Mouse (Mus musculus): ENCODE data around the gene Rmdn3. TPM values are rescaled to one million over a fixed set of nuclear protein-coding genes. Genes with fewer than 3 reads are reported as not detected.

The Rmdn3 gene
- total RNA-seq, 1 experiment = 72.9 TPM

DNA sequence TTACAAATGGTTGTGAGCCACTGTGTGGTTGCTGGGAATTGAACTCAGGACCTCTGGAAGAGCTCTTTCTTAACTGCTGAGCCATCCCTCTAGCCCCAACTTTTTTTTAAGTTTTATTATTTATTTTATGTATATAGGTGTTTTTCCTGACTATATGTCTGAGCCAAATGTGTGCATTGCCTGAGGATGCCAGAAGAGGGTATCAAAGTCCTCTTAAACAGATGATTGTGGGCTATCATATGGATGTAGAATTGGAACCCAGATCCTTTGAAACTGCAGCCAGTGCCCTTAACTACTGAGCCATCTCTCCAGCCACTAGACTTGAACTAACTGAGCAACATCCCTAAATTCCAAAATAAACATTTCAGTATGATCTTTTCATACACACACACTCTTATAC is 55.3 kb downstream of the Rmdn3 start:
- no peak overlapping the region for H3K27ac ChIP-seq (ENCODE audit: insufficient read depth, low read depth, low read length, poor library complexity, severe bottlenecking)
- H3K36me3 ChIP-seq (ENCODE audit: control insufficient read depth, insufficient read depth, low read length, poor library complexity, severe bottlenecking) = peaks cover 7% of the 10 kb centered on the region
- TF ChIP-seq ZC3H11A (IDR thresholded peaks at IDR 0.05; ENCODE audit: borderline replicate concordance, low read depth, low read length) (no peak), CHD2 (IDR thresholded peaks at IDR 0.05; ENCODE audit: low read depth, low read length) (no peak), ZNF384 (IDR thresholded peaks at IDR 0.05; ENCODE audit: low read depth, low read length) (no peak), MAFK (IDR thresholded peaks at IDR 0.05; ENCODE audit: insufficient read depth, low read depth, low read length) (no peak), HCFC1 (IDR thresholded peaks at IDR 0.05; ENCODE audit: borderline replicate concordance, insufficient read depth, low read length) (no peak)
- in situ Hi-C loops (cut with MboI; ENCODE audit: low sequenced_read_pairs in 2 of 2, unreplicated experiment in 2 of 2) = no loop called here
- H3K9ac ChIP-seq (ENCODE audit: insufficient read depth, low read depth, low read length, poor library complexity, severe bottlenecking) = no peak overlapping the region
- H3K9me3 ChIP-seq (ENCODE audit: control insufficient read depth, insufficient read depth, low read depth, low read length) = no peaks in the 10 kb centered on the region
- H3K4me1 ChIP-seq (ENCODE audit: control insufficient read depth in 2 of 2, insufficient read depth in 2 of 2, low read length in 2 of 2, poor library complexity in 1 of 2) = no peaks in the 10 kb centered on the region
- no peak for DNase-seq (ENCODE audit: low read depth, low spot score)
- H3K4me3 ChIP-seq (ENCODE audit: insufficient read depth in 1 of 2, low read depth in 1 of 2, low read length in 2 of 2, poor library complexity in 1 of 2, severe bottlenecking in 1 of 2) = no peak overlapping the region

Other genes starting within 250 kb of the Rmdn3 start
- gene Chst14, start 230.5 kb downstream of the Rmdn3 start, total RNA-seq (2012; rRNA removed) = 6.1 and 8.3 TPM in 2 replicates
- 5.2 and 6.3 TPM in 2 replicates for gene Ccdc32, start 127.6 kb downstream of the Rmdn3 start, total RNA-seq (2012; rRNA removed)
- 20.8 and 23.4 TPM in 2 replicates for gene Rpusd2, start 122.2 kb downstream of the Rmdn3 start, total RNA-seq (2012; rRNA removed)
- gene Knl1, start 109.9 kb downstream of the Rmdn3 start, total RNA-seq (2012; rRNA removed) = 25.5 and 31.4 TPM in 2 replicates
- gene Rad51, start 44.2 kb downstream of the Rmdn3 start, total RNA-seq (2012; rRNA removed) = 37.3 and 42.2 TPM in 2 replicates
- gene Gchfr, start 10.7 kb upstream of the Rmdn3 start, total RNA-seq (2012; rRNA removed) = 12.7 and 14.1 TPM in 2 replicates
- 0.37 and 0.45 TPM in 2 replicates for gene Gm14137, start 17.5 kb upstream of the Rmdn3 start, total RNA-seq (2012; rRNA removed)
- 15.7 and 19.8 TPM in 2 replicates for gene Zfyve19, start 51.6 kb upstream of the Rmdn3 start, total RNA-seq (2012; rRNA removed)
- 11.7 and 15.2 TPM in 2 replicates for gene Dnajc17, start 51.8 kb upstream of the Rmdn3 start, total RNA-seq (2012; rRNA removed)
- gene Ppp1r14d, start 72.9 kb upstream of the Rmdn3 start, total RNA-seq (2012; rRNA removed) = 0.95 and 1.6 TPM in 2 replicates
- gene Spint1, start 80.3 kb upstream of the Rmdn3 start, total RNA-seq (2012; rRNA removed) = 80.3 and 167 TPM in 2 replicates
- gene Rhov, start 114.2 kb upstream of the Rmdn3 start, total RNA-seq (2012; rRNA removed) = 1.8 and 1.9 TPM in 2 replicates
- gene Vps18, start 131.7 kb upstream of the Rmdn3 start, total RNA-seq (2012; rRNA removed) = 17.0 and 17.8 TPM in 2 replicates
- gene Dll4, start 168.8 kb upstream of the Rmdn3 start, total RNA-seq (2012; rRNA removed) = 0.27 and 0.42 TPM in 2 replicates
- 20.9 and 31.0 TPM in 2 replicates for gene Chac1, start 194.2 kb upstream of the Rmdn3 start, total RNA-seq (2012; rRNA removed)

Data from ES-E14 (cell line).